Mouse (Mus musculus) stomach, postnatal 0 days (tissue): ENCODE results near the gene Chrna1. TPM values are rescaled to one million over a fixed set of nuclear protein-coding genes. Genes with fewer than 3 reads are reported as not detected.

Experiments
- ATAC-seq: fragments of 200-750 bp; cut with Nextera tagmentation; 2 replicates; pipeline ENCODE4 v1.8.0; 2017; ENCODE audit not compliant: low FRiP score, low TSS enrichment
- DNase-seq: peaks from one replicate; pipeline ENCODE4 v3.0.0-alpha.2; 2016; ENCODE audit warnings: low spot score
- H3K27ac ChIP-seq: fragments of 300-500 bp; sonication (generic); replicated peaks from 2 replicates; pipeline ENCODE4 v1.5.1; 2014; ENCODE audit warnings: mild to moderate bottlenecking, control low read depth
- H3K27me3 ChIP-seq: fragments of 300-500 bp; sonication (generic); 2 replicates; pipeline ENCODE4 v1.6.1; 2014; ENCODE audit warnings: low read length; ENCODE audit not compliant: control insufficient read depth, insufficient read depth
- H3K36me3 ChIP-seq: fragments of 300-500 bp; sonication (generic); 2 replicates; pipeline ENCODE4 v1.6.1; 2014; ENCODE audit warnings: low read length, mixed read lengths; ENCODE audit not compliant: control insufficient read depth, insufficient read depth
- H3K4me1 ChIP-seq: fragments of 300-500 bp; sonication (generic); replicated peaks from 2 replicates; pipeline ENCODE4 v1.6.1; 2014; ENCODE audit warnings: antibody characterized with exemption; ENCODE audit not compliant: control insufficient read depth, insufficient read depth
- H3K4me2 ChIP-seq: fragments of 300-500 bp; sonication (generic); replicated peaks from 2 replicates; pipeline ENCODE4 v1.6.1; 2014; ENCODE audit warnings: low read depth, mild to moderate bottlenecking, control low read depth, moderate library complexity
- H3K4me3 ChIP-seq: fragments of 300-500 bp; sonication (generic); 2 replicates; pipeline ENCODE4 v1.5.1; 2014; ENCODE audit warnings: low read depth, low read length, control low read depth
- H3K9ac ChIP-seq: fragments of 300-500 bp; sonication (generic); 2 replicates; pipeline ENCODE4 v1.6.1; 2014; ENCODE audit warnings: mild to moderate bottlenecking, low read length, control low read depth, mixed read lengths
- H3K9me3 ChIP-seq: fragments of 300-500 bp; sonication (generic); 2 replicates; pipeline ENCODE4 v1.6.1; 2016; ENCODE audit warnings: low read length; ENCODE audit not compliant: control insufficient read depth
- CTCF ChIP-seq: IDR thresholded peaks from 2 replicates; pipeline ENCODE4 v1.5.1; 2016; ENCODE audit warnings: antibody characterized with exemption, low read depth, mild to moderate bottlenecking, moderate library complexity
- EP300 ChIP-seq: optimal IDR thresholded peaks from 2 replicates; pipeline ENCODE3; 2016; ENCODE audit warnings: antibody characterized with exemption
- WGBS: fragments of 180-500 bp; shearing (Covaris S2); extraction: QIAGEN DNeasy Blood & Tissue Kit; methylation state at CpG from one replicate; pipeline ENCODE4 v1.1.7; 2014; 5-methylcytosine and 5-hydroxymethylcytosine counted together
- polyA plus RNA-seq: library from polyadenylated mRNA; unstranded; fragments of >200 nt; fragmentation: Nextera tagmentation; extraction: Ambion mirVana; gene quantifications from 2 replicates; pipeline ENCODE4 v1.2.1, GENCODE M21; 2015

Gene Chrna1
- polyA plus RNA-seq, 1 experiment from 2014 or later = 0.59 TPM

- Histone ChIP-seq H3K27ac (no peak overlapping the region), H3K27me3 (no peaks in the 10 kb centered on the region), H3K4me2 (no peak overlapping the region), H3K9ac (no peak overlapping the region), H3K4me1 (no peaks in the 10 kb centered on the region), H3K9me3 (no peaks in the 10 kb centered on the region), H3K36me3 (no peaks in the 10 kb centered on the region), H3K4me3 (no peak overlapping the region)
- TF ChIP-seq CTCF (no peak), EP300 (no peak)
- ATAC-seq = no peak
- 59% methylated on average over 2 of the region's 2 CpGs for WGBS
- no peak for DNase-seq
Observed at GRCm38 (mm10) chr2:73548542-73548941, 31.6 kb downstream of the Chrna1 start.

- Histone ChIP-seq H3K27ac (no peak overlapping the region), H3K9me3 (no peaks in the 10 kb centered on the region), H3K9ac (no peak overlapping the region), H3K4me3 (no peak overlapping the region), H3K4me1 (no peaks in the 10 kb centered on the region), H3K4me2 (no peak overlapping the region), H3K27me3 (no peaks in the 10 kb centered on the region), H3K36me3 (no peaks in the 10 kb centered on the region)
- no peak for DNase-seq
- no peak for TF ChIP-seq EP300
- TF ChIP-seq CTCF = no peak
- 83% methylated on average over 4 of the region's 4 CpGs for WGBS
- no peak for ATAC-seq
Observed at GRCm38 (mm10) chr2:73547256-73547655, 32.9 kb downstream of the Chrna1 start.

- H3K9me3 ChIP-seq = no peaks in the 10 kb centered on the region
- no peak for DNase-seq
- H3K36me3 ChIP-seq = no peaks in the 10 kb centered on the region
- no peaks in the 10 kb centered on the region for H3K27me3 ChIP-seq
- no peaks in the 10 kb centered on the region; the same call in 1 of the 2 replicates for H3K4me1 ChIP-seq
- WGBS = 78% methylated on average over 2 of the region's 2 CpGs
- no peak for ATAC-seq
- H3K9ac ChIP-seq = no peak overlapping the region
- H3K4me3 ChIP-seq = no peak overlapping the region
- H3K4me2 ChIP-seq = no peak overlapping the region
- H3K27ac ChIP-seq = no peak overlapping the region
- TF ChIP-seq CTCF = no peak
- TF ChIP-seq EP300 = no peak
Observed at GRCm38 (mm10) chr2:73545556-73545955, 34.6 kb downstream of the Chrna1 start.

GRCm38 (mm10) chr2:73540450-73541162, 39.5 kb downstream of the Chrna1 start:
- peak overlapping the region; percentile 37 for H3K4me2 ChIP-seq
- peak; percentile 27 for DNase-seq
- ATAC-seq = peak; percentile 56
- 23% methylated on average over 16 of the region's 16 CpGs for WGBS
- H3K27ac ChIP-seq = no peak overlapping the region
- H3K27me3 ChIP-seq = no peaks in the 10 kb centered on the region
- H3K4me3 ChIP-seq = no peak overlapping the region
- H3K4me1 ChIP-seq = no peaks in the 10 kb centered on the region; the same call in 1 of the 2 replicates
- no peak overlapping the region for H3K9ac ChIP-seq
- H3K36me3 ChIP-seq = no peaks in the 10 kb centered on the region
- no peaks in the 10 kb centered on the region for H3K9me3 ChIP-seq
- TF ChIP-seq EP300 = no peak
- no peak for TF ChIP-seq CTCF

- no peak for ATAC-seq
- Histone ChIP-seq H3K27me3 (no peaks in the 10 kb centered on the region), H3K9ac (no peak overlapping the region), H3K4me1 (no peaks in the 10 kb centered on the region; the same call in 1 of the 2 replicates), H3K36me3 (no peaks in the 10 kb centered on the region), H3K9me3 (no peaks in the 10 kb centered on the region), H3K4me2 (no peak overlapping the region), H3K27ac (no peak overlapping the region), H3K4me3 (no peak overlapping the region)
- peak; percentile 39 for TF ChIP-seq CTCF
- TF ChIP-seq EP300 = no peak
- no peak for DNase-seq
- WGBS = 20% methylated on average over 1 of the region's 1 CpGs
Observed at GRCm38 (mm10) chr2:73539697-73540096, 40.4 kb downstream of the Chrna1 start.

GRCm38 (mm10) chr2:73539141-73539540, 41.0 kb downstream of the Chrna1 start:
- WGBS = 78% methylated on average over 3 of the region's 3 CpGs
- DNase-seq = no peak
- Histone ChIP-seq H3K27me3 (no peaks in the 10 kb centered on the region), H3K4me2 (no peak overlapping the region), H3K36me3 (no peaks in the 10 kb centered on the region), H3K9me3 (no peaks in the 10 kb centered on the region), H3K9ac (no peak overlapping the region), H3K4me3 (no peak overlapping the region), H3K27ac (no peak overlapping the region), H3K4me1 (no peaks in the 10 kb centered on the region; the same call in 1 of the 2 replicates)
- no peak for ATAC-seq
- TF ChIP-seq EP300 = no peak
- no peak for TF ChIP-seq CTCF
